Mouse (Mus musculus): ENCODE measurements at regions not wholly inside any gene's neighbourhood (a gene's known extent, or its start where the extent isn't known, plus 50 kb on each side); places are given as distances from the start of the nearest gene placed in this dataset.

- DNase-seq (ENCODE audit: low spot score in 2 of 2): no peak
- intact Hi-C loops (cut with DNase I): no loop called here
These were observed 220.9 kb upstream of the Cxxc4 start for GRCm38 (mm10) chr3:134015412-134015811.

GRCm38 (mm10) chr3:134033862-134034261 lies 202.4 kb upstream of the Cxxc4 start:
- DNase-seq (ENCODE audit: low spot score in 2 of 2): peak; percentile 19 to 31
- intact Hi-C loops (cut with DNase I): no loop called here

DNA sequence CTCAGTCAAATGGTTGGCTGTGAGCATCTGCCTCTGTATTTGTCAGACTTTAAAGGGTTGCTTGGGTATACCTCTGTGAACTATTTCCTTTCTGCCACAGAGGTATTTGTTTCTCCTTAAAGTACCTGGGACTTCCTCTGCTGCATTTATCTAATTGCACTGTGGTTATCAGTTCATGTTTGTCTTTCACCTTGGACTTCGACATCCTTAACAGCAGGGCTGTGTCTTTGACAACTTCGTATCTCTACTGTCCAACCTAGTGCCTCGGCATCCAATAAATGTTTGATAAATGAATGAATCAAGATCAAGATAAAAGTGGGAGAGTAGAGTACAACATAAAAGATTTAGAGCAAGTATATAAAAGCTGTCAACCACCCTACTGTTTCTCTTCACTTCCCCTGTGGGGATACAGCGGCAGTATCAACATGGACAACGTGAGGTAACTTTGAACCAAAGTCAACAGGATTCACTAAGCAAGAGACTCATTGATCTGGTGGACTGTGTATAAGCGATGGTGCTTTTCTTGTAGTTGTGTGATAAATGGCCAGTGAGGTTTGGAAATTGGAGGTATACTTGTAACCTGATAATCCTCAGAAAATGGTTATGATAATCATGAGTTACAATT lies 199.9 kb upstream of the Cxxc4 start:
- intact Hi-C loops (cut with DNase I): no loop called here

GRCm38 (mm10) chr3:134050649-134051048 lies 185.6 kb upstream of the Cxxc4 start:
- no peak for DNase-seq (ENCODE audit: low spot score in 2 of 2)
- intact Hi-C loops (cut with DNase I): no loop called here

More for the DNA sequence above, 199.9 kb upstream of the Cxxc4 start:
- no peak for DNase-seq (ENCODE audit: low spot score in 2 of 2)

GRCm38 (mm10) chr3:134082461-134082860 lies 153.8 kb upstream of the Cxxc4 start:
- DNase-seq (ENCODE audit: low spot score in 2 of 2): no peak
- intact Hi-C loops (cut with DNase I): no loop called here

GRCm38 (mm10) chr3:134099471-134100125 lies 136.7 kb upstream of the Cxxc4 start:
- intact Hi-C loops (cut with DNase I): no loop called here

DNA sequence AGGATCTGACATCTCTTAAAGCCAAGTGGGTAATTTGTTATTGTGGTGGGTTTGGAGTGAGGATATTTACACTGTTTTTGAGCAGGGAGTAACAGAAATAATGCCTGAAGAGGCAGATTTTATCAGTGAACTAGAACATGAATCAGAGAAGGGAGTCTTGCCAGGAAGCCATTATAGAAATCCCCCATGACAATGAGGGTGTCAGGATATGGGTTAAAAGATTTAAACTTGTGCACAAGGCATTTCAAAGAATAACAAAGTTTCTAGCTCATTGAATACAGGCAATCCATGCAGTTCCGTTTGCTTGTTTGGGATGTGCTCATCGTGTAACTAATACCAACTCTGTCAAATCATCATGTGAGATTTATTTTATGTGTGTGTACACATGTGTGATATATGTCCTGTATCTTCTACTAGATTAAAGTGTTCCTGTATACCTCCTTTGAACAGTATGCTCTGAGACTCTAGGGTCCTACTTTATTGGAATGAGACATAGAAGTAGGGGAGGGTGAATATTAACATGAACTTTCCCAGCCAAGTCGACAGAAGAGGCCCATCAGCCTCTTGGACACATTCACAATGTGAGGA lies 134.0 kb upstream of the Cxxc4 start:
- intact Hi-C loops (cut with DNase I): no loop called here
- DNase-seq (ENCODE audit: low spot score in 2 of 2): no peak

More at GRCm38 (mm10) chr3:134099471-134100125, 136.7 kb upstream of the Cxxc4 start:
- DNase-seq (ENCODE audit: low spot score in 2 of 2): peak in 1 of 2 experiments; percentile 16

- intact Hi-C loops (cut with DNase I): no loop called here
- DNase-seq (ENCODE audit: low spot score in 2 of 2): no peak
These were observed 131.7 kb upstream of the Cxxc4 start for GRCm38 (mm10) chr3:134104625-134105024.

DNA sequence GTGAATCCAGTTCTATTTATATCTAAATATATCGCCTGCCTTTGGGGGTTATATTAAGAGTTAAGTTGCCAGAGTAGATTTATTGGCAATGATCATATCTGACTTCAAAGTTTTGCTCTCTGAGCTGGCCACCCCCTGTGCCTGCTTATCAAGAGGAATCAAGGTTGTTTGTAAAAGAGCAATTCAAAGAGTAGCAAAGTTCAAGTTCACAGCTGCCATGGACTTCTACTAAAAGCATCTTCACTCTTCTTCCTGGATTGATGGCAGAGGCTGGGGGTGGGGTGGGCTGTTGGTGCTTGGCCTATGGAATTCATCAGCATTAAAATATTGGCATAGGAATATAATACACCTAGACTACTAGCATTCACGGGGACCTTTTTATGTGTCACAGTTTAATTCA lies 131.2 kb upstream of the Cxxc4 start:
- intact Hi-C loops (cut with DNase I): no loop called here
- no peak for DNase-seq (ENCODE audit: low spot score in 2 of 2)

GRCm38 (mm10) chr3:134105567-134105966 lies 130.7 kb upstream of the Cxxc4 start:
- intact Hi-C loops (cut with DNase I): no loop called here
- no peak for DNase-seq (ENCODE audit: low spot score in 2 of 2)

- intact Hi-C loops (cut with DNase I): no loop called here
- no peak for DNase-seq (ENCODE audit: low spot score in 2 of 2)
These were observed 121.8 kb upstream of the Cxxc4 start for GRCm38 (mm10) chr3:134114501-134114900.

- DNase-seq (ENCODE audit: low spot score in 2 of 2): no peak
- intact Hi-C loops (cut with DNase I): no loop called here
These were observed 121.3 kb upstream of the Cxxc4 start for GRCm38 (mm10) chr3:134115007-134115406.

DNA sequence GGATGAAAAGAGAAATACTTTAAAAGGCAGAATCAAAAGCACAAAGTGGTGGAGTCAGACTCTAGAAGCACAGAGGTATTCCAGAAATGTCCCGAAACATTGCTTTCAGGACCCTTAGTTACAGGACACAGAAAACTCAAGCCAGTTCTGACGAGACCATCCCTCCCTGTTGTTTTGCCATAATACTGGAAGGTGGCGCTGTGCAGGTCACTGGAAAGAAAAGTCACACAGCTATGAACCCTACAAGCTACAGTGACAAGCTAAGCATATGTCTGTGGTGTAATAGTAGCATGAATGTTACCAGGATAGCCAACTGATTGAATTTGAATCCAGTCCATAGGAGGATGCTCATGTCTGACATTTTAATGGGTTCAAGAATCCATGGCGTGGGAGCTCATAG lies 117.4 kb upstream of the Cxxc4 start:
- DNase-seq (ENCODE audit: low spot score in 2 of 2): no peak
- intact Hi-C loops (cut with DNase I): no loop called here

DNA sequence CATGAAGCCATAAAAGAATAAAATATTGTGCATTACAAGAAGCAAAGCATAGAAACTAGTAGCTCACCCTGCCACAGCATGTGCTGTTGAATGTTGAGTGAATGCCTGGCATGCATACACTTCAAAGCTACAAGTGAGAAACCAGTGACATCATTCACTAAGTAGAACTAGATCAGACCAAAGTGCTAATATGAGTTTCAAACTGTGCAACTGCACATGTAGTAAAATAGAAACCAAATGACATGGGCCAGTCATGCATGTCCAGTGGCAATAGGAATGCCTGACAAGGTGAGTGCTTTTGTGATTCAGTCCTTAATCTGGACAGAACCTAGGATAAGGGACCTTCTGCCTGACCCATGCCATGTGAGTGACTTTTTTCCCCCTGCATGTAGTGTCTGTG lies 111.3 kb upstream of the Cxxc4 start:
- intact Hi-C loops (cut with DNase I): no loop called here
- no peak for DNase-seq (ENCODE audit: low spot score in 2 of 2)

DNA sequence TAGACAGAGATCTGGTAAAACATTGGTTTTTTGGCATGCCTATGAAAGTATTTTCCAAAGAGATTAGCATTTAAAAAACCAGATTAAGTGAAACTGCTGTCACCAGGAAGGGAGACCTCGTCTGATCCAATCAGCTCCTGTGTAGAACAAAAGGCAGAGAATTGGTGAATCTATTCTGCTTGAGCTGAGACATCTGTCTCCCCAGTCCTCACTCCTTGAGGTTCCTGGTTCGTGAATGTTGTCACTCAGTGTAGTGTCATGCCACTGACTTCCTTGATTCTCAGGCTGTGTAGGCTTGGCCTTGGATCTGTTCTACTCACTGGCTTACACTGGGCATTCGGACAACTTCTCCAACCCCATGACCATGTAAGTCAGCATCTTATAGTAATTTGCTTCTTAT lies 105.9 kb upstream of the Cxxc4 start:
- no peak for DNase-seq (ENCODE audit: low spot score in 2 of 2)
- intact Hi-C loops (cut with DNase I): no loop called here

DNA sequence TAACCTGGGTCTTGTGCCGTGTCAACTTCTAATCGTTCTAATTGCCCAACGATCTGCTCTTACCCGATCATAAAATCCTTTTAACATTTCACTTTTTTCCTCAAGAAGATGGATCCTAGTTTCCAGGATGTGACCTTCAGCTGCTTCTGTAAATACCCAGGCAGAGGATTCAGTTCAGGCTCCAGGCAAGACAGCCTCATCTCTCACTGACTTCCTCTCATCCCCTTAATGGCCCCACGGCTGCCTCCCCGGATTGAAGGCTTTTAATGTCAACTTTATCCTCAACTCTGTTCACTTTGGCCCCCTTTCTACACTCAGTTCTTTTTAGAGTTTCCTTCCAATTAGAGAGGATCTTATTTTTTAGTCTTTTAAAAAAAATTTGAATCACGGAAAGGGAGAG lies 91.0 kb upstream of the Cxxc4 start:
- intact Hi-C loops (cut with DNase I): no loop called here
- DNase-seq (ENCODE audit: low spot score in 2 of 2): no peak

GRCm38 (mm10) chr3:134145935-134146334 lies 90.3 kb upstream of the Cxxc4 start:
- DNase-seq (ENCODE audit: low spot score in 2 of 2): no peak
- intact Hi-C loops (cut with DNase I): no loop called here

DNA sequence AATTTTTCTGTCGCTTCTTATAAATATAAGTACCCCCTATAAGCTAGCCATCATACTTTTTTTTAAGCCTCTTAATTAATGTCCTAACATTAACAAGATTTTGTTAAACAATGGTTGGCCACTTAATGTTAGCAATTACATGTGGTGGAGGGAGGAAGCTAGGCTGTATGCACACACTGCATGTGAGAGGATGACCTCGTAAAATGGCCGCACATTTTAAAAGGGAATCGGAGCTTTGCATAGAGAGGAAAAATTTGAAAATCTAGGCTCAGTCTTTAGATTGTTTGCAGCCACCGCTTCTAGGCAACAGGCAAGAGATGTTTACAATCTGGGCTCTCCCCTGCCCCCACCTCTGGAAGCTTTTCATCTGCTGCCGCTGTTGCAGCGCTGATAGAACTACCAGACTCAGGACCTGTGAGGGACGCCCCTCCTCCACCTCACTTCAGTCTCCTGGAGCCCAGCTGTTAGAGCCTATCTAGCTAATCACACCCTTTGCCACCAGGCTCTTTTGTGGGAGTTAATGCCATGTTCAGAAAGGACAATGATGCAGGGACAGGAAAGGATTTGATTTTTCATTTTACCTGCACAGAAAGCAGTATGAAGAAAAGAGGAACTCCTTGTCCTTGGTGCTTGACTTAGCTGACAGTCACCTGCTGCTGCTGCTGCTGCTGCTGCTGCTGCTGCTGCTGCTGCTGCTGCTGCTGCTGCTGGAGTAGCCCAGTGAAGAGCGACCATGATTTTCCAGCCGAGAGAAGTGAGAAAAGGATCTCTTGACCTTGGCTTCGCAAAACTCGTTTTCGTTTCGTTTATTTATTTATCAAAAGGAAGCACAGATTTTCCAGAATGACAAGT lies 89.7 kb upstream of the Cxxc4 start:
- DNase-seq (ENCODE audit: low spot score in 2 of 2): peak; percentile 37 to 38
- intact Hi-C loops (cut with DNase I): no loop called here

- DNase-seq (ENCODE audit: low spot score in 2 of 2): no peak
- intact Hi-C loops (cut with DNase I): no loop called here
These were observed 74.0 kb upstream of the Cxxc4 start for GRCm38 (mm10) chr3:134162288-134162687.

DNA sequence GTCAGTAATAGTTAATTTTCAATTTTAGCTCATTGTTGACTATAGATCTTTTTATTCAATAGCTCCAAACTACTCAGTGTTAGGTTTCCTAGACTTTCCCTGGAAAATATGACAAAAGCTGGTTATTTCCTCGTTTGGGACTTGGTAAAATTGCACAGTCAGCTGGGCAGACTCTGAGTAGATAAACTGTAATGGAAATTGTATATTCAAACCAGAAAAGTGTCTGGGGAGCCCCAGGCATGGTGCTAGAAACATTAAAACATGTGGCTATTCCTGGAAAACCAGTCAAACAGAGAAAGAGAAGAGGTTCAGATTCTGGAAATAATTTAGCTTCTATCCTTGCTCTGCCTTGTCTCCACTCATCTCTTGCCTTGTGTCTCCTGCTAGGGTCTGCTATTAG lies 66.4 kb upstream of the Cxxc4 start:
- DNase-seq (ENCODE audit: low spot score in 2 of 2): no peak
- intact Hi-C loops (cut with DNase I): no loop called here

Measured in left cerebral cortex, postnatal 36 days (tissue).